Mouse (Mus musculus) forebrain, embryonic 14.5 days (tissue): ENCODE measurements at regions not wholly inside any gene's neighbourhood (a gene's known extent, or its start where the extent isn't known, plus 50 kb on each side); places are given as distances from the start of the nearest gene placed in this dataset.
A peak's percentile ranks its signal among the peaks of the same experiment; 100 is the strongest.

Experiments
- ATAC-seq: fragments of 200-750 bp; cut with Nextera tagmentation; 2 replicates; pipeline ENCODE4 v1.8.0; 2017; ENCODE audit warnings: mild to moderate bottlenecking, moderate library complexity
- DNase-seq: peaks from one replicate; pipeline ENCODE4 v3.0.0-alpha.2; 2015; ENCODE audit warnings: low spot score
- H3K27ac ChIP-seq: fragments of 300-500 bp; sonication (generic); 2 replicates; pipeline ENCODE4 v1.5.1; 2014; ENCODE audit warnings: low read depth, mild to moderate bottlenecking, control low read depth, low read length, moderate library complexity
- H3K27me3 ChIP-seq: fragments of 300-500 bp; sonication (generic); replicated peaks from 2 replicates; pipeline ENCODE4 v1.6.1; 2014; ENCODE audit warnings: low read length, control low read depth, mixed read lengths; ENCODE audit not compliant: control insufficient read depth, insufficient read depth
- H3K36me3 ChIP-seq: fragments of 300-500 bp; sonication (generic); 2 replicates; pipeline ENCODE4 v1.6.1; 2014; ENCODE audit warnings: low read length, control low read depth; ENCODE audit not compliant: control insufficient read depth, insufficient read depth
- H3K4me1 ChIP-seq: fragments of 300-500 bp; sonication (generic); 2 replicates; pipeline ENCODE4 v1.6.1; 2014; ENCODE audit warnings: antibody characterized with exemption, low read length, control low read depth; ENCODE audit not compliant: control insufficient read depth, insufficient read depth
- H3K4me2 ChIP-seq: fragments of 300-500 bp; sonication (generic); 2 replicates; pipeline ENCODE4 v1.6.1; 2014; ENCODE audit warnings: mild to moderate bottlenecking, control low read depth, low read length
- H3K4me3 ChIP-seq: fragments of 300-500 bp; sonication (generic); 2 replicates; pipeline ENCODE4 v1.5.1; 2014; ENCODE audit warnings: low read depth, low read length, control low read depth
- H3K9ac ChIP-seq: fragments of 300-500 bp; sonication (generic); 2 replicates; pipeline ENCODE4 v1.6.1; 2014; ENCODE audit warnings: mild to moderate bottlenecking, low read length, control low read depth, moderate library complexity
- H3K9me3 ChIP-seq: fragments of 300-500 bp; sonication (generic); replicated peaks from 2 replicates; pipeline ENCODE4 v1.6.1; 2016; ENCODE audit warnings: low read length, control low read depth, mixed read lengths; ENCODE audit not compliant: control insufficient read depth
- WGBS: fragments of 180-500 bp; shearing (Covaris S2); extraction: QIAGEN DNeasy Blood & Tissue Kit; methylation state at CpG from one replicate; pipeline ENCODE4 v1.1.7; 2014; 5-methylcytosine and 5-hydroxymethylcytosine counted together

GRCm38 (mm10) chr1:169354021-169354420 lies 177.2 kb downstream of the Nuf2 start:
- WGBS, result 68% methylated on average over 5 of the region's 5 CpGs
- Histone ChIP-seq H3K27me3 (no peaks in the 10 kb centered on the region), H3K4me2 (no peak overlapping the region), H3K36me3 (no peaks in the 10 kb centered on the region), H3K4me3 (no peak overlapping the region), H3K4me1 (no peaks in the 10 kb centered on the region), H3K9me3 (no peaks in the 10 kb centered on the region), H3K9ac (no peak overlapping the region), H3K27ac (no peak overlapping the region)
- ATAC-seq (no peak), DNase-seq (peak; percentile 54)

GRCm38 (mm10) chr1:169347692-169348091 lies 183.6 kb downstream of the Nuf2 start:
- Histone ChIP-seq H3K27me3 (no peaks in the 10 kb centered on the region), H3K9ac (no peak overlapping the region), H3K9me3 (no peaks in the 10 kb centered on the region), H3K4me3 (no peak overlapping the region), H3K4me1 (peaks cover 2% of the 10 kb centered on the region; the same call in 1 of the 2 replicates), H3K36me3 (no peaks in the 10 kb centered on the region), H3K4me2 (no peak overlapping the region), H3K27ac (no peak overlapping the region)
- DNase-seq (peak; percentile 78), ATAC-seq (no peak)
- WGBS, result 46% methylated on average over 2 of the region's 2 CpGs

- Histone ChIP-seq H3K27me3 (no peaks in the 10 kb centered on the region), H3K36me3 (no peaks in the 10 kb centered on the region), H3K9me3 (no peaks in the 10 kb centered on the region), H3K9ac (no peak overlapping the region), H3K4me3 (no peak overlapping the region), H3K4me2 (no peak overlapping the region), H3K27ac (no peak overlapping the region), H3K4me1 (peaks cover 2% of the 10 kb centered on the region; the same call in 1 of the 2 replicates)
- ATAC-seq (no peak), DNase-seq (no peak)
- 97% methylated on average over 1 of the region's 1 CpGs for WGBS
These were observed 184.4 kb downstream of the Nuf2 start for GRCm38 (mm10) chr1:169346876-169347275.

GRCm38 (mm10) chr1:169341131-169341530 lies 190.1 kb downstream of the Nuf2 start:
- H3K4me3 ChIP-seq, result no peak overlapping the region
- no peak overlapping the region for H3K27ac ChIP-seq
- DNase-seq (no peak), ATAC-seq (no peak)
- WGBS, result 35% methylated on average over 1 of the region's 1 CpGs
- no peaks in the 10 kb centered on the region for H3K9me3 ChIP-seq
- H3K4me2 ChIP-seq, result no peak overlapping the region
- H3K36me3 ChIP-seq, result no peaks in the 10 kb centered on the region
- H3K27me3 ChIP-seq, result no peaks in the 10 kb centered on the region
- H3K4me1 ChIP-seq, result peaks cover 2% of the 10 kb centered on the region; the same call in 1 of the 2 replicates
- no peak overlapping the region for H3K9ac ChIP-seq

- no peak overlapping the region for H3K4me3 ChIP-seq
- H3K4me1 ChIP-seq, result no peaks in the 10 kb centered on the region
- no peaks in the 10 kb centered on the region for H3K27me3 ChIP-seq
- no peak overlapping the region for H3K4me2 ChIP-seq
- no peaks in the 10 kb centered on the region for H3K36me3 ChIP-seq
- ATAC-seq, result no peak
- H3K27ac ChIP-seq, result no peak overlapping the region
- H3K9me3 ChIP-seq, result no peaks in the 10 kb centered on the region
- no peak for DNase-seq
- H3K9ac ChIP-seq, result no peak overlapping the region
- 82% methylated on average over 4 of the region's 4 CpGs for WGBS
These were observed 192.8 kb downstream of the Nuf2 start for GRCm38 (mm10) chr1:169338461-169338860.

- Histone ChIP-seq H3K9me3 (no peaks in the 10 kb centered on the region), H3K27ac (no peak overlapping the region), H3K4me3 (no peak overlapping the region), H3K4me2 (no peak overlapping the region), H3K36me3 (no peaks in the 10 kb centered on the region), H3K9ac (no peak overlapping the region), H3K4me1 (no peaks in the 10 kb centered on the region), H3K27me3 (no peaks in the 10 kb centered on the region)
- 96% methylated on average over 5 of the region's 5 CpGs for WGBS
- no peak for DNase-seq
- no peak for ATAC-seq
These were observed 199.1 kb downstream of the Nuf2 start for GRCm38 (mm10) chr1:169332165-169332564.

- Histone ChIP-seq H3K27me3 (no peaks in the 10 kb centered on the region), H3K36me3 (no peaks in the 10 kb centered on the region), H3K4me2 (no peak overlapping the region), H3K4me1 (peaks cover 2% of the 10 kb centered on the region; the same call in 1 of the 2 replicates), H3K4me3 (no peak overlapping the region), H3K9ac (no peak overlapping the region), H3K27ac (peak overlapping the region; percentile 14; the same call in 1 of the 2 replicates), H3K9me3 (no peaks in the 10 kb centered on the region)
- WGBS, result 40% methylated on average over 8 of the region's 8 CpGs
- DNase-seq, result peak; percentile 59
- ATAC-seq, result peak; percentile 37; the same call in 1 of the 2 replicates
These were observed 218.0 kb downstream of the Nuf2 start for GRCm38 (mm10) chr1:169313241-169313640.

GRCm38 (mm10) chr1:169283440-169283839 lies 247.8 kb downstream of the Nuf2 start:
- Histone ChIP-seq H3K27me3 (no peaks in the 10 kb centered on the region), H3K9me3 (peaks cover 3% of the 10 kb centered on the region; the same call in 1 of the 2 replicates), H3K27ac (no peak overlapping the region), H3K4me1 (no peaks in the 10 kb centered on the region), H3K4me3 (no peak overlapping the region), H3K4me2 (no peak overlapping the region), H3K9ac (no peak overlapping the region), H3K36me3 (no peaks in the 10 kb centered on the region)
- peak; percentile 44; the same call in 1 of the 2 replicates for ATAC-seq
- WGBS, result 79% methylated on average over 5 of the region's 5 CpGs
- peak; percentile 35 for DNase-seq

GRCm38 (mm10) chr1:169270750-169271149 lies 260.5 kb downstream of the Nuf2 start:
- WGBS, result 82% methylated on average over 4 of the region's 4 CpGs
- DNase-seq (no peak), ATAC-seq (no peak)
- H3K4me1 ChIP-seq, result no peaks in the 10 kb centered on the region
- H3K36me3 ChIP-seq, result no peaks in the 10 kb centered on the region
- H3K4me2 ChIP-seq, result no peak overlapping the region
- H3K27me3 ChIP-seq, result no peaks in the 10 kb centered on the region
- no peak overlapping the region for H3K4me3 ChIP-seq
- H3K27ac ChIP-seq, result no peak overlapping the region
- no peak overlapping the region for H3K9ac ChIP-seq
- H3K9me3 ChIP-seq, result no peaks in the 10 kb centered on the region
